Mouse (Mus musculus) neural tube, embryonic 15.5 days (tissue): Measurements from ENCODE around the gene Tgtp2. TPM values are rescaled to one million over a fixed set of nuclear protein-coding genes. Genes with fewer than 3 reads are reported as not detected.
"Not testable (repeated sequence)": the region's sequence is repeated elsewhere in the genome, so short reads cannot be mapped to it uniquely, and the experiment has no call there.

Source experiments
- ATAC-seq: fragments of 200-750 bp; cut with Nextera tagmentation; 2 replicates; pipeline ENCODE4 v1.8.0; 2017; ENCODE audit warnings: mild to moderate bottlenecking, moderate TSS enrichment, moderate library complexity; ENCODE audit not compliant: low FRiP score
- H3K27ac ChIP-seq: fragments of 300-500 bp; sonication (generic); replicated peaks from 2 replicates; pipeline ENCODE4 v1.5.1; 2015; ENCODE audit warnings: mild to moderate bottlenecking, inconsistent platforms
- H3K27me3 ChIP-seq: fragments of 300-500 bp; sonication (generic); replicated peaks from 2 replicates; pipeline ENCODE4 v1.6.1; 2015; ENCODE audit warnings: inconsistent platforms
- H3K36me3 ChIP-seq: fragments of 300-500 bp; sonication (generic); 2 replicates; pipeline ENCODE4 v1.6.1; 2015; ENCODE audit warnings: inconsistent platforms
- H3K4me1 ChIP-seq: fragments of 300-500 bp; sonication (generic); 2 replicates; pipeline ENCODE4 v1.6.1; 2015; ENCODE audit warnings: inconsistent platforms
- H3K4me2 ChIP-seq: fragments of 300-500 bp; sonication (generic); 2 replicates; pipeline ENCODE4 v1.6.1; 2015; ENCODE audit warnings: inconsistent platforms, mild to moderate bottlenecking, moderate library complexity
- H3K4me3 ChIP-seq: fragments of 300-500 bp; sonication (generic); replicated peaks from 2 replicates; pipeline ENCODE4 v1.5.1; 2015; ENCODE audit warnings: mild to moderate bottlenecking, inconsistent platforms
- H3K9ac ChIP-seq: fragments of 300-500 bp; sonication (generic); replicated peaks from 2 replicates; pipeline ENCODE4 v1.6.1; 2015; ENCODE audit warnings: mild to moderate bottlenecking, inconsistent platforms
- H3K9me3 ChIP-seq: fragments of 300-500 bp; sonication (generic); replicated peaks from 2 replicates; pipeline ENCODE4 v1.6.1; 2016; ENCODE audit warnings: inconsistent platforms
- WGBS: fragments of 180-500 bp; shearing (Covaris S2); methylation state at CpG from one replicate; pipeline ENCODE4 v1.1.7; 2015; ENCODE audit warnings: mixed read lengths; 5-methylcytosine and 5-hydroxymethylcytosine counted together
- polyA plus RNA-seq: library from polyadenylated mRNA; unstranded; fragments of >200 nt; fragmentation: Nextera tagmentation; extraction: Ambion mirVana; gene quantifications from 2 replicates; pipeline ENCODE4 v1.2.1, GENCODE M21; 2015

Tgtp2 gene
- polyA plus RNA-seq, 1 experiment from 2014 or later, result 0.14 TPM

DNA sequence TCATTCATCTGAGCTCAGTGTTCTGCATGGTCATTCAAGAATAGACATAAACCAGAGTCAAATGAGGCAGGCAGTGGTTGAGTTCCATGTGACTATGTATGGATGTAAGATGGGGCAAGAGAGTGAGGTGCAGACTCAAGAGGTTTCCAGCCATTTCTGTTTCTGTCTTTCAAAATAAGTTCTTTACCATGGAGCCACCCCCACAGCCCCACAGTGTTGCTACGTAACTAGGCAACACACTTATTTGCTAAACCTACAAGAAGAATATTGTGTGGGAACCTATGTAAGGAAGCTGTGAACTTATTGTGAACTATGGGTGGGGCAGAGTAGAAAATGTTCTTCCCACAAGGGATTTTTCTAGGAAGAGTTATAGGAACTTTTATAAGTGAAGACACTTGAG, 19.1 kb upstream of the Tgtp2 start:
- H3K27me3 ChIP-seq, result no peaks in the 10 kb centered on the region
- no peak overlapping the region for H3K4me2 ChIP-seq
- H3K27ac ChIP-seq, result no peak overlapping the region
- no peak overlapping the region for H3K9ac ChIP-seq
- WGBS, result 98% methylated on average over 1 of the region's 1 CpGs
- H3K9me3 ChIP-seq, result no peaks in the 10 kb centered on the region
- H3K4me3 ChIP-seq, result no peak overlapping the region
- no peaks in the 10 kb centered on the region for H3K4me1 ChIP-seq
- no peaks in the 10 kb centered on the region for H3K36me3 ChIP-seq
- ATAC-seq, result no peak

DNA sequence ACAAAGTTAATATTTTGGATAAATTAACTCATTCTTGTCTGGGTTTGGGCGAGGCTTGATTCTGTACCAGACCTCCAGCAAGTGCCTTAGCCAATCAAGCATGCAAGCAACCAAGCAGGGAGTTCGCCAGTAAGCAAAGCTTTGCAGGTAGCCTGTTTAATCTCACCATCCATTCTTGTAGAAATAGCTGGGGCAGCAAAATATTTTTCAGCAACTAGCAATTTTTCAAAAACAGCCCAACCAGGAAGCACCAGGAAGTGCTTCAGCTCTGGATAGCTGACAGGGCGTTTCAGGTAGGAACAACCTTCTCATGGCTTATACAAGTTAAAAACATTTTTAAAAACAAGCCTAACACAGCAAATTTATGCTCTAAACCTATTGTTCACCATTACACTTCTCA, 17.9 kb upstream of the Tgtp2 start:
- Histone ChIP-seq H3K27ac (no peak overlapping the region), H3K4me2 (no peak overlapping the region), H3K27me3 (no peaks in the 10 kb centered on the region), H3K9ac (no peak overlapping the region), H3K9me3 (no peaks in the 10 kb centered on the region), H3K36me3 (no peaks in the 10 kb centered on the region), H3K4me1 (no peaks in the 10 kb centered on the region), H3K4me3 (no peak overlapping the region)
- ATAC-seq, result no peak
- 84% methylated on average over 3 of the region's 3 CpGs for WGBS

DNA sequence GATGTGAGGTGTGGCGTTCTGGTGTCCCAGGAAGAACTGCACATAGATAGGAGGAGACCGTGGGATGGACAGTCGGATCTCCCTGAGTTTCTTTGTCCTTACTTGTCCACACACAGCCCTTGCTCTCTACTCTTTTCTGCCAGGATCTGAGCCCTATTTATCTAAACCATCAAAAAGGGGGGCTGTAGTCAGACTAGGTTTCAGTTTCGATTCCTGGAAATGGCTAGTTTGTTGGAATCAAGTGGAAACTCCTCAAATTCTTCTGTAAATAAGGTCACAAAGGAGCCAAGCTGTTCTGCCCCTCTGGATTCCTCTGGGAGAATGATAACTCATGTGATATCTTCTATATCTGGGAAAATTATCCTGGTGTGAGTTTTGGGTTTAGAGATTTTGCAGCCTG, 17.4 kb upstream of the Tgtp2 start:
- no peak overlapping the region for H3K9ac ChIP-seq
- no peak overlapping the region for H3K27ac ChIP-seq
- 86% methylated on average over 4 of the region's 4 CpGs for WGBS
- H3K27me3 ChIP-seq, result no peaks in the 10 kb centered on the region
- H3K4me3 ChIP-seq, result no peak overlapping the region
- no peaks in the 10 kb centered on the region for H3K4me1 ChIP-seq
- ATAC-seq, result no peak
- no peaks in the 10 kb centered on the region for H3K36me3 ChIP-seq
- H3K4me2 ChIP-seq, result no peak overlapping the region
- H3K9me3 ChIP-seq, result no peaks in the 10 kb centered on the region

DNA sequence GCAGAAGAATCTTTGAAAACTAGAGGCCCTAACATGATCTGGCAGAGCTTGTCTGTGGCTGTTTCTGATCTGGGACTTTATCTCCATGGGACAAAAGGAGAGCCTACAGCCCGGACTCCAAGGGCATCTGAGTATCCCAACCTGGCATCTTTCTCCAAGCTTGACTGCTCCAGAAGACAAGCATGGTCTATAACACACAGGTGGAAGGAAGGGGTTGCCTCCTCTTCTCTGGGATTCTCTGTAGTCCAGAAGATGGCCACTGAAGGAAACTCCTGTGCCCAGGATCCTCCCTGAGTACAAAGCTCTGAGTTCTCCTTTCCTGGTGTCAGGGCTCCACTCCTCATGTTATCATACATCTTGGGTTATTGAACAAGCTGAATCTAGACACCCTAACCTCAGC, 16.6 kb upstream of the Tgtp2 start:
- Histone ChIP-seq H3K27ac (no peak overlapping the region), H3K4me1 (no peaks in the 10 kb centered on the region), H3K9me3 (no peaks in the 10 kb centered on the region), H3K9ac (no peak overlapping the region), H3K36me3 (no peaks in the 10 kb centered on the region), H3K27me3 (no peaks in the 10 kb centered on the region), H3K4me2 (no peak overlapping the region), H3K4me3 (no peak overlapping the region)
- 79% methylated on average over 1 of the region's 1 CpGs for whole genome bisulfite sequencing
- ATAC-seq, result no peak

DNA sequence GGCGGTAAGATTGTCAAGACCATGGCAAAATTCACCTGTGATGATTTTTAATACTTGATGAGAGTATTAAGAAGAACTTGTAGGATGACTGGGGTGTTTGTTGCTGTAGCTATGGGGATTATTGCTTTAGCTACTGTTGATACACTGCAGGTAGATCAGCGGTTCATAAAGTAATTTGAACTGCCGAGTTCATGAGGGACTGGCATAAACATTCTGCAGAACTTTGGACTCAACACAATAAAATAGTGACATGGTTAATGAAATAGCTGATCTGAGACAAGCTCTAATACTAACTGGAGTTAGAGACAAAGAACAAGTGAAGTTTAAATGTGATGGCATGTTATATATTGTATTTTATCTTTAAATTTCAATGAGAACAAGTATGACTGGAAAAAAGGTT, 14.7 kb upstream of the Tgtp2 start:
- H3K4me1 ChIP-seq, result no peaks in the 10 kb centered on the region
- H3K9me3 ChIP-seq, result no peaks in the 10 kb centered on the region
- no peak for ATAC-seq
- no peaks in the 10 kb centered on the region for H3K27me3 ChIP-seq
- no peak overlapping the region for H3K4me3 ChIP-seq
- WGBS, result 92% methylated on average over 3 of the region's 3 CpGs
- no peaks in the 10 kb centered on the region for H3K36me3 ChIP-seq
- no peak overlapping the region for H3K27ac ChIP-seq
- no peak overlapping the region for H3K4me2 ChIP-seq
- H3K9ac ChIP-seq, result no peak overlapping the region

DNA sequence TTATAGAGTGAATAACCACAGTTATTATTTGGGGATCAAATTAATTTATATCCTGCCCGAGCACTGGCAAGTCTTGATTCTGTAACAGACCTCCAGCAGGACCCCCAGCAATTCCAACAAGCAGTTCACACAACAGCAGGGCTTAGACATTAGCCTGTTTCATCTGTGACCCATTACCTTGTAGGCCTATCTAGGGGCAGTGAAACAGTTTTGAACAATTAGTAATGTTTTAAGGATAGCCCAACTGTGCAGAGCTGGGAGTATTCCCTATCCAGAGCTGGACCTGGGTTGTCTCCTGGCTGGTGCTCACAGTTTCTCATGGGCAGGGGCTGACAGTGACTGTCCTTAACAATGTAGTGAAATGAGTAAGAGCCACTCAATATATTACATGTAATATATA, 13.0 kb upstream of the Tgtp2 start:
- H3K9ac ChIP-seq, result no peak overlapping the region
- H3K36me3 ChIP-seq, result no peaks in the 10 kb centered on the region
- H3K27ac ChIP-seq, result no peak overlapping the region
- H3K4me2 ChIP-seq, result no peak overlapping the region
- ATAC-seq, result no peak
- WGBS, result 83% methylated on average over 1 of the region's 1 CpGs
- H3K4me3 ChIP-seq, result no peak overlapping the region
- no peaks in the 10 kb centered on the region for H3K9me3 ChIP-seq
- no peaks in the 10 kb centered on the region for H3K4me1 ChIP-seq
- H3K27me3 ChIP-seq, result no peaks in the 10 kb centered on the region

DNA sequence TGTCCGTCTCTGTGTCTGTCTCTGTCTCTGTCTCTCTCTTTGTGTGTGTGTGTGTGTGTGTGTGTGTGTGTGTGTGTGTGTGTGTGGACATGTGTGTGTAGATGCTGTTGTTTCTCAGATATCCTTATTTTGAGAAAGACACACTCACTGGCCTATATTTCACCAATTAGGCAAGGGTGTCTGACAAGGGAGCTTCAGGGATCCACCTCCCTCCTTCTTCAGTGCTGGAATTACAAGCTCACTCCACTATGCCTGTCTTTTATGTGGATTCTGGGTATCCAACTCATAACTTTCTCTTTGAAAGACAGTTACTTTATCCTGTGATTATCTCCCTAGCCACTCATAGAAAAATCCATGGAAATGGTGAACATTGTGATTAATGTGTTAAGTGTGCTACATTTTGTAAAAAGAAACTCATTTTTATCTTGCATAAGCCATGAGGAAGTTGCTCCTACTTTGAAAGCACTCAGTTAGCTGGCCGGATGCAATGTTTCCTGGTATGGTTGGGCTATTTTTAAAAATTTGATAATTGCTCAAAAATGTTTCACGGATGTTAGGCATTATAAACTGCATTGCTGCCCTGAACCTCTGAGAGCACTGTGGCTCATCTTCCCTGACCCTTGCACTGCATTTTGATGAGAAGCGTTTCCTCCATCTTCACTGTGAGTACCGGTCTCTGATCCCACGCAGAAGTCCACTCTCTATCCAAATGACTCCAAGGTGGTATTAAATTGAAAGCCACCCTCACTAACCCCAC, 12.2 kb upstream of the Tgtp2 start, which contains the start of gene Ifi47:
Gene Ifi47, plus strand, starts transcription at position 587 of the 757 bp plus-strand sequence.
- H3K27me3 ChIP-seq, H3K27ac ChIP-seq, H3K4me3 ChIP-seq, H3K4me2 ChIP-seq, H3K9ac ChIP-seq, H3K36me3 ChIP-seq, ATAC-seq, H3K4me1 ChIP-seq, H3K9me3 ChIP-seq: not testable (repeated sequence)
- WGBS, result 84% methylated on average over 6 of the region's 6 CpGs

DNA sequence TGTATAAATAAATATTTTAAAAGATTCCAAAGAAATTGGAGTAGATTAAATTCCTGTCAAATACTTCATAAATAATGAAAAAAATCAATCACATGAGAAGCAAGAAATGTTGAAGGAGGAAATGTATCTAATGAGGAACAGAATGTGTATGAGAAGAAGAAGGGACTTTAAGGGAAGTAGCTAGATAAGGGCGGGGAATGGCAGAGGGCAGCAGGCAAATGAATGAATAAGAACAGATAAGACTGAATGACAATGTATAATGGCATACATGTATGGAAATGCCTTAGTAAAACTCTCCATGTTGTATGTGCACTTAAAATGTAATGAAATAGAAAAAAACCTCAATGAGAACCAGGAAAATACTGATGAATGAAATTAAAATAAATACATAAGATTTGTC, 4.4 kb upstream of the Tgtp2 start:
- 92% methylated on average over 1 of the region's 1 CpGs for WGBS
- Histone ChIP-seq H3K4me3 (no peak overlapping the region), H3K27me3 (no peaks in the 10 kb centered on the region), H3K9ac (no peak overlapping the region), H3K4me2 (no peak overlapping the region), H3K4me1 (no peaks in the 10 kb centered on the region), H3K27ac (no peak overlapping the region), H3K36me3 (no peaks in the 10 kb centered on the region), H3K9me3 (no peaks in the 10 kb centered on the region)
- no peak for ATAC-seq

DNA sequence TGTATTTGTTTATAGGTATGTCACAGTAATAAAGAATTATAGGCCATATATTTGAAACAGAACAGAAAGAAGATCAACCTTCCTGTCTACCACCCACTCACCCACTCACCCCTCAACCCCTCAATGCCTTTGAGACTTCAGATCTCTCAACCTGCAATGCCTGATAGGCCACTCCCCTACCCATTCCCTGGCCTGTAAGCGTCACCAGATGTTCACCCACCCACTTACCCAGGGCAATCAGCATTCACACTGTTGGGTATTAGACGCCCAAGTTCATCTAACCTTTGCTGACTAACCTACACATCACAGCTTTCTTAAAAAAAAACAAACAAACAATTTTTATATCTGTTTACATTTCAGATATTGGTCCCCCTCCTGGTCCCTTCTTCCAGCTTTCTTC, 2.1 kb downstream of the Tgtp2 start:
- not testable (repeated sequence) for H3K4me2 ChIP-seq, H3K9ac ChIP-seq, ATAC-seq, H3K36me3 ChIP-seq, H3K4me1 ChIP-seq, H3K4me3 ChIP-seq, H3K27ac ChIP-seq, H3K9me3 ChIP-seq, H3K27me3 ChIP-seq
- 81% methylated on average over 2 of the region's 2 CpGs for WGBS

DNA sequence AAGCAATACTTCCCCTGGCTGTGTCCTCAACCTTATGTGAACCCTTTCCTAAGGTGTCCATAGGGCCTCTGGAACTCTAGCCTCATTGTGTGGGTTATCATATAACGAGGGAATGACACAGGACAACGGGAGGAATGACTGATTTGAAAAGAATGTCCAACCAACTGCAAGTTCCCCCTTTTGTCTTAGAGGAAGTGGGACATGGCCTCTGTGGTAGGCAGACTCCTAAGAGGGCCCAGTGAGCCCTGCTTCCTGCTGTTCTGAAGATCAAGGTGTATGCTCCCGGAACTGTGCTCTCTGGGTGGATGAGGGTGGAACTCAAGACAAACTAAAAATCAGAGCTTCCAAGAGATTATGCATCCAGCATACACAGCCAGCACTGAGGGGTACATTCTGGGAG, 3.9 kb downstream of the Tgtp2 start:
- 69% methylated on average over 2 of the region's 3 CpGs for WGBS
- not testable (repeated sequence) for H3K36me3 ChIP-seq, H3K9ac ChIP-seq, ATAC-seq, H3K9me3 ChIP-seq, H3K4me2 ChIP-seq, H3K27ac ChIP-seq, H3K4me1 ChIP-seq, H3K4me3 ChIP-seq, H3K27me3 ChIP-seq

DNA sequence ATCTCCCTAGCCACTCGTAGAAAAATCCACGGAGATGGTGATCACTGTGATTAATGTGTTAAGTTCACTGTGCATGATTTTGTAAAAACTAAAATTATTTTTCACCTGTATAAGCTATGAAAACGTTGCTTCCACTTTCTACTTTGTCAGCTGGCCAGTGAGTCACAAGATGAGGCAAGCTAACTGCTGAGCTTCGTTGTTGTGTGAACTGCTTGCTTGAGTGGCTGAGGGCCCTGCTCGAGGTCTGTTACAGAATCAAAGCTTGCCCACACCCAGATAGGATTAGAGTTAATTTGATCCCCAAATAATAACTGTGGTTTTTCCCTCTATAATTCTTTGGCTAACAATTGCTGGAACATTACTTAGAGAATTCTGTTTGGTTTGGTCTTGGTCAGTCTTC, 12.1 kb downstream of the Tgtp2 start:
- H3K36me3 ChIP-seq, H3K4me1 ChIP-seq, H3K27me3 ChIP-seq, H3K27ac ChIP-seq, H3K4me2 ChIP-seq, H3K4me3 ChIP-seq, H3K9ac ChIP-seq, ATAC-seq, H3K9me3 ChIP-seq: not testable (repeated sequence)
- no CpG with 5 or more reads among the region's 5 CpGs for WGBS

DNA sequence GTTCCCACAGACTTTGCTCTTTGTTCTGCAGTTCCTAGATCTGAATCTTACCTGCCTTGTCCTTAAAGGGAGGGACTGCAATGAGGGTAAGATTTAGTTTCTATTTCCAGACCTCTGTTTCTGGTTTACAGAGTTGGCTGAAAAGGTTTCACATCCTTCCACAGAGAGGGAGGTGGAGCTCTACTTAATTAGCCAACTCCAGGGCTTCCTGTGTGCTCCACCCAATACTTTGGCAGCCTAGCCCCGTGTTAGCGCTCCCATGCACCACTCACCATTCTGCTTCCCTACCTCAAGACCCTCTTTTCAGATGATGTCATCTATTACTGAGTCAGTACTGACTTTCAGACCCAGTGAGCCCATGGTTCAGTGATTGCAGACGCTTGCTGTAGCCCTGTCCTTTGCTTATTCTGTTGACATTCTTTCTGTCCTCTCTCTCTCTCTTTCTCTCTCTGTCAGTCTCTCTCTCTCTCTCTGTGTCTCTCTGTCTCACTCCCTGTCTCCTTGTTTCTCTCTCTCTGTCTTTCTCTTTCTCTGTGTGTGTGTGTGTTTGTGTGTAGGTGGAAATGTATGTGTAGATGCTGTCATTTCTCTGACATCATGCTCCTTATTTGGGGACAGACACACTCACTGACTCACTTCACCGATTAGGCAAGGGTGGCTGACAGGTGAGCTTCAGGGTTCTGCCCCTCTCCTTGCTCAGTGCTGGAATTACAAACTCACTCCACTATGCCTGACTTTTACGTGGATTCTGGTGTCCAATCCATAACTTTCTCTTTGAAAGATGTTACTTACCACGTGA, 12.7 kb downstream of the Tgtp2 start, which contains the start of gene 9930111J21Rik2:
Gene 9930111J21Rik2, minus strand, starts transcription at position 150 of the 799 bp plus-strand sequence.
- not testable (repeated sequence) for H3K27ac ChIP-seq, H3K36me3 ChIP-seq, H3K27me3 ChIP-seq, H3K4me2 ChIP-seq, H3K9me3 ChIP-seq, ATAC-seq, H3K4me1 ChIP-seq, H3K9ac ChIP-seq, H3K4me3 ChIP-seq
- WGBS, result 100% methylated on average over 1 of the region's 6 CpGs
